Mouse (Mus musculus): ENCODE measurements around the gene Focad.
A peak's percentile ranks its signal among the peaks of the same experiment; 100 is the strongest.
"Not testable (repeated sequence)": the region's sequence is repeated elsewhere in the genome, so short reads cannot be mapped to it uniquely, and the experiment has no call there.

The Focad gene

DNA sequence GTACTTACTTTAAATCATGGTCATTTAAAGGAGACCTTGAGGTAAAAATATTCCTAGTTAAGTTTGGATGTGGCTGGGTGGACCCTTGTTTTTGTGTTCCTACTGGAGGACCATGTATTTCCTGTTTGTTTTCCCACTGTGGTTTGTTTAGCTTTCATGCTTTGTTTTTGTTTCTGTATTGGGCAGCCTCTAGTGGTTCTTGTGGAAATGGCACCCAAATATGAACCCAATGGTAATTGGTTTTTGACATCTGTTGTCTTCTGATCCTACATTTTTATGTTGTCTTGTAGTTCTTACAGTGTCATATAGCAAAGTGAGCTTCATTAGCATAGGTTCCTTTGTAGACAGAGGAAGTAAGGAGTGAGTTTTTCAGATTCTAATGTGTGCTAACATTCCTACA lies 207.9 kb downstream of the Focad start:
- no peak for DNase-seq (ENCODE audit: low read depth, low spot score)

DNA sequence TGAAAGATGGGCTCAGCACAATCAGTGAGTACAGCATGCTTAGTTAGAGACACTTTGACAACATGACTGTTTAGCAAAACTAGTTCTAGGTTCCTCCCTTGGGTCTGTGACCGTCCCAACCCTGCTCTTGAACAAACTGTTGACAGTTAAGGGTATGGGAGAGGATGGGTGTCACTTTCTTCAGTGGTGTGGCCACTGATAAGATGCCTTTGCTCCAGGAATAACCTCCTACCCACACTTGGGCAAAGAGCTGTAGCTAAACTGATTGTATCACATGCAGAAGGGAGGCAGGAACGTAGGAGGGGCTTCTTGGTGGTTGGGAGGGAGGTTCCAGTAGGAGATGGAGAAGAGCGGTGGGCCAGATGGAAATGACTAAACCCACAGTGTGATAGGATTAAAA lies 213.3 kb downstream of the Focad start:
- no peak for DNase-seq (ENCODE audit: low read depth, low spot score)

DNA sequence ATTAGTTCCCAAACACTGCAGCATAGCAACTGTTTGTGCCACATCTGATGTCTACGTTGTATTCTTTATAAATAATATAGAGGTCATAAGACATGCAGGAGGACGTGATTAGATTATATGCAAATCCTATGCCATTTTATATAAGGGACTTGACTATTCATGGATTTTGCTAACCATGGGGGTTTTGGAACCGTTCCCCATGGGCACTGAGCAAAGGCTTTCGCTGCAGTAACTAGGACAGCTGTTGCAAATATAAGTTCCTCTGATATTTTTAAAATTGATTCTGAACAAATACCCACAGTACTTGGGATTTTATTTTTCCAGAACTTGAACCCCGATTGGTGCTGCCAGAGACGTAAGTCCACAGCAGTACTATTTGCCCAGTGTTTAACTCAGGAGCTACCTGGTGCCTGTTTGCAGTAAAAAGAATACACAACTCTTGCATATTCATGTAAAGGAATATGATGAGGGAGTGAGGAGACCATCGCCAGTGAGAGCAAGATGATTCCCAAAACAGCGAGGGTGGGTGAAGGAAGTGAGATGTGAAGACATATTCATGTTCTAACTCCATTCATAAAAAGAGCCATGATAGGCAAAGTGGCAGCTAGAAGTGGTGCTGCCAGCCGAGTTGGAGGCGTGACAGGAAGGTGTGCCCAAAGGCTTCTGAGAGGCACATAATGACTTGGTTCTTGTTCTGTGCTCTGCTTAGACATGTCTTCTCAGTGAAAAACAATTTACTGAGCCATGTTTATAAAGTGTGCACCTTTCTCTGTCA lies 214.1 kb downstream of the Focad start:
- no peak for DNase-seq (ENCODE audit: low read depth, low spot score)

DNA sequence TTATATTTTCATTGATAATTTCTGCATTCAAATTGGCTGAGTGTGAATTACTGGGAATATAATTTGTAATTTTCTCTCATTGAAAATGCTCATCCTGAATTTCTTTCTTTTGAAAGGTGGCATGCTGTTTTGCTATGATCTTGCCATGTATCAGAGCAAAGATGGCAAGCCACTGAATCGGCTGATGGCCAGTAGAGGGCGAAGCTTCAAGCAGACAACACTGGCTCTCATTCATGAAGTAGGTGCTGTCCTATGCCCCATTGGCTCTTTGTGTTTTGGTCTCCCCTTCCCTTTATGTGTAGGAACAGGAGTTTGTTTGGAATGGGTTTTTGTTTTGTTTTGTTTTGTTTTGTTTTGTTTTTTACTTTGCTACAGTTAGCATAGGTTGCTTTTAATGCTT lies 215.2 kb downstream of the Focad start:
- DNase-seq (ENCODE audit: low read depth, low spot score): no peak

DNA sequence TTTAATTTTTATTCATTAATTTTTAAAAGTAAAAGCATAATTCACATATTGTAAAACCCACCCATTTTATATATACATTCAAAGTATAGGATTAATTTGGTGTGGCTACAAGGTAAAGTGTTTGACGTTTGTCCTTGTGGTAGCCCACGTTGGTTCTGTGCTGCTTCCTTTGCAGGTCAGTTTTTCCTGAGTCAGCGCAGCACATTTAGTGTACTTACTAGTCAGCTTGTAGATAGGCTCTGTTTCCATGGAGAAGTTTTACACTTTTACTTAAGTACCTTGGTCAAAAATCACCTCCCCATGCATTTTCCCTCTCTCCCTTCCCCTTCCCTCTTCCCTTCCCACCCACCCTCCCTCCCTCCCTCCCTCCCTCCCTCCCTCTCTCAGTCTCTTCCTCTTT lies 220.5 kb downstream of the Focad start:
- DNase-seq (ENCODE audit: low read depth, low spot score): no peak

DNA sequence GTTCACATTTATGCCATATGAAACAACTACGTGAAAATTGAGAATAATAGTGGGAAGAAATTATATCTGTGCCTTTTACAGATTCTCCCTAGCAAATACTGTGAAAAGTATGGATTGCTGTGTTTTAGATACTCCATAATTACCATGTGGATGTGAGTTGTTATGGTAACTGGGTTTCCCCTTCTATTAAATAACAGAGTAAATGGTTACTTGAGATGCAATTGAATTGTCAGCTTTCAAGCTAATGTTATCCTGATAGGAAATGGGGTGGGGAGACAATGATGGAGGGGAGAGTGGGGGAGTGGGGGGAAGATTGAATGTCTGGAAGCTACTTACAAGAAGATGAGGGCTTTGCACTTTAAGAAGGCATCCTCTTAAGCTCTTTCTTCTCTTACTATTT lies 225.6 kb downstream of the Focad start:
- DNase-seq (ENCODE audit: low read depth, low spot score): no peak

DNA sequence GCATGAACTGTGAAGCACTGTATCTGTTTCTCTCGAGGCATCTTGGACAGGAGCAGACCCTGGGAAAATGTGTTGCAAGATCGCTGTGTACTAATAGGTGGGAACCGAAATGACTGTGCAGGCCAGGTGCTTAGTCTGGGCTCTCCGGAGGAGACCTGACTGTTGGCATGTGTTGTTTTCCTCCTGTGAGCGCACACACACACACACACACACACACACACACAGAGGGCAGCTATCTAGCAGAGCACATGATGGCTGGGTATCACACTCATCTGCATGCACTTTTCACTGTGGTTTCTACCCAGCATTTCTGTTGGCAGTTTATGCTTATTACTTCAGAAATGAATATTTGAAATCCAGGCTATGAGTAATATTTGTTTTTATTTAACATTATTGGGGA lies 231.0 kb downstream of the Focad start:
- DNase-seq (ENCODE audit: low read depth, low spot score): no peak

DNA sequence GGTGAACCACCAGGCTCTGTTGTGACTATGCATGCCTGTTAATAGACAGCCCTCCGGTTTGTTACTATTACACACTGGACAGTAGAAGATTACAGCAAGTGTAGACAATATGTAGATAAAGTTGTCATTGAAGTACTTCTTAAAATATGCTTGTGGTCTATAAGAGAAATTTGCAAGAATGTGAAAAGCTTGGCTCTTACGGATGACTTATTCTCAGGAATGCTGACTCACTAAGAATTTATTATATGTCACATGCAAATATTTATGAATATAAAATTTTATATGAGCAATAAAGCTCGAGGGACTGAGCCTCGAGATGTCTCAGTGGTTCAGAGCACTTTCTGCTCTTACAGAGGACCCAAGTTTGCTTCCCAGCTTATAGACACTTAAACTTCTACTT lies 240.1 kb downstream of the Focad start:
- no peak for DNase-seq (ENCODE audit: low read depth, low spot score)

DNA sequence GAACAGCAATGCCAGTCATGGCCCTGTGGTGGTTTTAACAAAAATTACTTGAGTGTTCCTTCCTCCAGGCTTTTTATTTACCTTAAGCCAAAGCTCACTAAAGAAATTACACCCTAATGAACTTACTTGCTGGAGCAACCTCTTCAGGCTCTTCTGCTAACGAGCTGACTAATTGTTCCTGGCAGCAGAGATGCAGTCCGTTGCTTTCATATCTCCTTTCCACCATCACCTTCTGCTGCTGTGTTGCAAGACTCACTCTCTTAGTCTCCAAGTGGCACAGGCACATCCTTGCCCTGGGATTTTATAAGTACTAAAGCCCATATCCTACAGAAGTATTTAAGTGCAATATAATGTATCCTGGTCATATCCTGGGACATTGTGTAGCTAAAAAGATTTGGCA lies 242.3 kb downstream of the Focad start:
- no peak for DNase-seq (ENCODE audit: low read depth, low spot score)

DNA sequence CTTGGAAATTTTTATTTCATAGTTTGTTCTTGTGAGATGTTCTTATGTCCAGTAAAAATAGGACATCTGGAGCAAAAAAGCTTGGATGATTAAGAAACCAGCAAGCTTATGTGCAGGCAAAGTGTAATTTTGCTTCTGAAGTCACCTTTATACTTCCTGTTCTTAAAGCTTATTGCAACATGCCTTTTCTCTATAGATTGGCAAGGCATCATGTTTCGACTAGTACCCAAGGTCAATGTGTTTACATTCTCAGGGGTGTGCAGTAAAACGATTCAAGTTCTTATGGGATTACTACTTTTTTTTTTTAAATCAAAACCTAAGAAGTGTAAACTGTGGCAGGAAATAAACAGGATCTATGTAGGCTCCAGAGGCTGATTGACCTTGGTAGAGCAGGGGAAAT lies 242.9 kb downstream of the Focad start:
- DNase-seq (ENCODE audit: low read depth, low spot score): no peak

DNA sequence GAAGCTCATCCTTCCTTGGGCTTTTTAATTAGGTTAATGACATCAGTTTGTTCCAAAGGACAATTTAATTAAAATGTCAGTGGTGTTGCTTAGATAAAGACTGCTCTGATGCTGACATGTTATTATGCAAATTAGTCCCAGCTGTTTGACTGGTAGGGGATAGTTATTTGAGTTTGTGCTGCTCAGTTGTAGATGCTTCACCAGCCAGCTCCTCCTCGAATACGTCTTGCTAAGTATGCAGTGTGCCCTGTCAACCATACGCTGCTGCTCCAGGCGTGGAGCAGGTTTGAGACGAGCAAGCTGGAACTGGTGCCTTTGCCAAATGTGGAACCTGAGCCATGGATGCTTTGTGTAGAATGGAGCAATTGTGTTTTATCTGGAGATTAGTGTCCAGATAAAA lies 243.7 kb downstream of the Focad start:
- DNase-seq (ENCODE audit: low read depth, low spot score): no peak

DNA sequence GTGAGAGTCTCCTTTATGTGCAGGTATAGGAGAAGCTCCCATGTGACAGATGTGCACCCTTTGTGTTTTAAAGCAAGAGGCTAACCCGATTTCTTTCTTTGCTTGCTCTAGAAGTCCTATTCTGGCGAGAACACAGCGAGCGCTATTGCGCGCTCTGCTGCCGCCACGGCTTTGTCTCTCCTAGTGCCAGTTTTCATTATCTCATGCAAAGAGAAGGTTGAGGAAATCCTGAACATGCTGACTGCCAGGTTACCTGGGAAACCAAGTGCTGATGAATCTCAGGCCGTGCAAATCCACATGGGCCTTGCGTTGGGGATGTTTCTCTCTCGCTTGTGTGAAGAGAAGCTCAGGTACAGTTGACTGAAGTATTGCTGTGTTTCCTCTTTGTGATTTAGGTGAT lies 250.0 kb downstream of the Focad start:
- peak; percentile 49 for DNase-seq (ENCODE audit: low read depth, low spot score)

DNA sequence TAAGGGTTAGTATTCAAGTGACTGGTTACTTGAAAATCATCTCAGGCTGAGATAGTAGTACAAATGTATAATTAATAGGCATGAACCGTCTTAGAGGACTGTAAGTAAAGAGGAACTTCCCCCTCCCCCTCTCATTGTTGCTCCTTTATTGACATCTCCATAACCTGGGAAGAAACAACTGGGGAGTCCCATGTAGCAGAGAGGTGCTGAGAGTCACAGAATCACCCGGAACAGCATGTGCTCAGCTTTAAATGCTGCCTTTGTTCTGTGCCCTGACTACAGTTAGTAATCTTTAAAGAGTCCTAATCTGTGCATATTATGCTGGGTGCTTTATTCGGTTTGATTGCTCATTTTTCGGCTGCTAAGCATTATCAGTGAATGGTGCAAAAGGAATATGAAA lies 250.6 kb downstream of the Focad start:
- no peak for DNase-seq (ENCODE audit: low read depth, low spot score)

DNA sequence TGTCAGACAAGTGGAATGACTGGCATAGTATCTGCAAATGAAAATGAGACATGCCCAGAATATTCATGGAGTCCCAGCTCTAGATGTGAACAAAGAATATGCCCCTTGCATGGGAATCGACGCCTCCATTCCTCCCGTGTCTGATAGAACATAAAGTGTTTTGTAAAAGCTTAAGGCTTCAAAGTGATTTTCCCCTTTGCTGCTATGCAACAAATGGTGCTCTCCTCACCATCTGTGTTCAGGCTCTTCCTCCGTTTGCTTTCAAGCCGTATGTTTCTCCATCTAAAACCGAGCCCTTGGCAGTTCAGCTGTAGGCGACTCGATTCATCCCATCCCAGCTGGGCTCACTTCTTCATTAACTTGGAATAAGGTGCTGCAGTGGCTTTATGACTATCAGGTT lies 251.5 kb downstream of the Focad start:
- DNase-seq (ENCODE audit: low read depth, low spot score): no peak

DNA sequence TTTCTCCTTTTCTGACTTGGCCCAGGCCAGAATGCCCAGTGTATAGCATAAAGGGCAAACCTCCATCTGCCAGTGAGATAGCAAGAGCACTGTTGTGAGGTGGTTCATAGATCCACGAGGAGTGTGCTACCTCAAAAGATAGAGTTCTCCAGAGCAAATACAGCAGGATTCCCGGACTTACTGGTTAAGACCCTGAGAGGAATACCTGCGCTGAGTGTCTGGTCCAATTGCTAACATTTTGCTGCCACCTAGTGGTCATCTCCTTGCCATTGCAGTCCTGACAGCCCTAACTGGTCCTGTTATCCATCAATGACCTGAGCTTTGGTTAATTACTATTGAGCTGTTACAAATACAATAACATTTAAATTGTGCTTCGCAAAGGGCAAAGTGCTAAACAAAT lies 256.5 kb downstream of the Focad start:
- peak; percentile 70 for DNase-seq (ENCODE audit: low read depth, low spot score)

DNA sequence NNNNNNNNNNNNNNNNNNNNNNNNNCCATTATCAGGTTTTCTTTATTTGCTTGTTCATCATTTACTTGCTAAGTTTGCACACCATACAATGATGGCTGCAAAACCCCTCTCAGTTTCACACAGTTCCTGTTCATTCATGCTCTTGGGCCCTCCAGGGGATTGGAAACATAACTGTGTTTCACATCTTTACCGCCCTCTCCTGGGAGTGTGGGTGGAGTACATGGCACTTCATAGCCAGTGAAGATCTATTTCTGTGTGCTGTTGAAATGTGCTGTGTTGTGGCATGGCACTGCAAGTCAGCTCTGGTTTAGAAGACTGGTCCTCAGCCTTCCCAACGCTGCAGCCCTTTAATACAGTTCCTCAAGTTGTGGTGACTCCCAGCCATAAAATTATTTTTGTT lies 262.2 kb downstream of the Focad start:
- DNase-seq (ENCODE audit: low read depth, low spot score): no peak

DNA sequence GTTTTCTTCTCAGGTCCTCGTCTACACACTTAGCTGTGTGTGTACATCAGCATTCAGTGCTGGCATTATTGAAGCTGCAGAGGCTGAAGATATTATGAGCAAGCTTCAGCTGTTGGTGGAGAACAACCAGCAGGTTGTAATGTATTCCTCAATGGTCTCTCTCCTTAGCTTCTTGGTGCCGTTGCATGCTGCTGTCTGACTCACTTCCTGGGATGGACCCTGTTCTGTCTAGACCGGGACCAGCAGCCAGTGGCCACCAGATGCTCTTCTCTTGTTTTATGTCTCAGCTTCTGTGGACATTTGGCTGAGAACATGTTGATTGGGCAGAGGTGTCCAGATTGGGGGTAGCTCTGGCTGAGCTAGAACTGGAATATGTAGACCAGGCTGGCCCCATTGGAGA lies 263.0 kb downstream of the Focad start:
- no peak for DNase-seq (ENCODE audit: low read depth, low spot score)

DNA sequence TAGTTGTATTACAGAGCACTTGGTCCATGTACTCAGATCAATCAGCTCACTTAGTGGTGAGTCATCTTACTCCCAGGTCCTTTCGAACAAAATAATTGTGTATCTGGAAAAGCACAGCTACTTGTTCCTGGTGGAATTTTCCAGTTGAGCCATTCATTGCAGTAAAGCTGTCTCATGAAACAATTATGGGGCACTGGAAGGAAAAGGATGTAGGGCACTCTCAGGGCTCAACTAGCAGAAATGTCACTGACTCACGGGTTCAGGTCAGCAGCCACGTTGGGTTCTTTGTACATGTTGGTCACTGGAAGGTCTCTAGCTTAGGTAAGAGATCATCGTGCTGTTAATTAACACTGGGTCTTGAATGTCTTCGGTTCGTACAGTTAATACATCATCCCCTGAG lies 275.5 kb downstream of the Focad start:
- DNase-seq (ENCODE audit: low read depth, low spot score): no peak

DNA sequence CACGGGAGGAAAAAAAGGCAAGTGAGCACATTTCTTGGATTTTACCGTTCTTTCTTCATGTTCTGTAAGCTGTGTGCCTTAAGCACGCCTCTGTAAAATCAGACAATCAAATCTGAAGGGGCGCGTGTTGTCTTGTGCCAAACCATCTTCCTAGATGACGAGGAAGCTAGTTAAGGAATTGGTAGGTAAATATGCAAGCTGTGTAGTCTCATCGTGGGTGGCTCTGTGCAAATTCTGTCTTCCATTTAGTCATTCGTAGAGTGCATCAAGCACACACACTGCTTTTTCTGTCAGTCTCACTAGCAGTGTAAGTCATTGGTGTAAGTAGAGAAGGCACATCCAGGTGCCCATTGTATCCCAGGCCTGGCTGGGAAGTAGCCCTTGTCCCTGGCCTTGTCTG lies 276.4 kb downstream of the Focad start:
- DNase-seq (ENCODE audit: low read depth, low spot score): no peak

DNA sequence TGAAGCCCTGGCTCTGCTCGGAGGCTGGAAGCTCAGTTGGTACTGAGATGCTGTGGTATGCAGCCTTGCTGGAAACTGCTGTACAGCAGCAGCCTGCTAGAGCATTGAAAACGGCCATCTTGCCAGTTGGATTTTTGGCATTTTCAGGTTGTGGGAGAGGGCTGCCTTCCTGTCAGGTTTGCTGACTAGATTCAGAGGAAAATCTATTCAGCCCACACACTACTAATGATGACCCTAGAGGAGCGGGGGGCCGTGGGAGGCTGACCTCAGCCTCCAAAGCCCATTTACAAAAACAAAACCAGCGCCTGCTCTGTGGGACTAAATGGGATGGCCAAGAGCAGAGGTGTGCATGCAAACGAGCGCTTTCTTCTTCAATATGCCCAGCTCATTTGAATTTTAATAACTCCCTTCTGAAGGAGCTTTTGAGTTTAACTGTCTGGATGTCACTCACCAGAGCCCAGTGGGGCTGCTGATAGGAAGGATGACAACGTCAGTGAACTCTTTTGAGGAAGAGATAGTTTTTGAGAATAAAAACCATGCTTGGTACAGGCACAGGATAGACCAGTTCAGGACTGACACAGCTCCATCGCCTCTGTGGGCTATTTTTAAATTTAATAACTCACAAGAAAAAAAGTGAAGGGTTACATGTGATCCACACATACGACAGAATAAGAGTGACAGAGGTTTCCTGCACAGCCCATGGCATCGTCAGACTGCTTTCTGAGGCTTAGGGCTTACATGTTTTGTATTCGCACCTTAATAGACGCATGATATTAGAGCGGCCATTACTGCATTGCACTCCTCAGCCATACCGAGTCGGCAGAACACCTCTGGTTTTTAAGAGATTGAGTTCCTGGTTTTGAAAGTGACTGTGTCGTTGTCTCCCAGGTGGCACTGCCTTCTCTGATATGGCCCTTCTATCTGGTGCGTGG lies 278.1 kb downstream of the Focad start:
- no peak for DNase-seq (ENCODE audit: low read depth, low spot score)

DNA sequence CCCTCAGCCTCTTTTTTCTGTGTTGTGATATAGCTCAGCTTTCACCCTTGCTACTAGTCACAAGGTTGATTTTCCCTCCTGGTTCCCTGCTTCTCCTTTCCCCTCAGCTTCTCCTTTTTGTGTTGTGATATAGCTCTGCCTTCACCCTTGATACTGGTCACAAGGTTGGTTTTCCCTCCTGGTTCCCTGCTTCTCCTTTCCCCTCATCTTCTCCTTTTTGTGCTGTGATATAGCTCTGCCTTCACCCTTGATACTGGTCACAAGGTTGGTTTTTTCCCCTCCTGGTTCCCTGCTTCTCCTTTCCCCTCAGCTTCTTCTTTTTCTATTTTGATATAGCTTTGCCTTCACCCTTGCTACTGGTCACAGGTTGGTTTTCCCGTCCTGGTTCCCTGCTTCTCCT lies 295.6 kb downstream of the Focad start:
- no peak for DNase-seq (ENCODE audit: low read depth, low spot score)

DNA sequence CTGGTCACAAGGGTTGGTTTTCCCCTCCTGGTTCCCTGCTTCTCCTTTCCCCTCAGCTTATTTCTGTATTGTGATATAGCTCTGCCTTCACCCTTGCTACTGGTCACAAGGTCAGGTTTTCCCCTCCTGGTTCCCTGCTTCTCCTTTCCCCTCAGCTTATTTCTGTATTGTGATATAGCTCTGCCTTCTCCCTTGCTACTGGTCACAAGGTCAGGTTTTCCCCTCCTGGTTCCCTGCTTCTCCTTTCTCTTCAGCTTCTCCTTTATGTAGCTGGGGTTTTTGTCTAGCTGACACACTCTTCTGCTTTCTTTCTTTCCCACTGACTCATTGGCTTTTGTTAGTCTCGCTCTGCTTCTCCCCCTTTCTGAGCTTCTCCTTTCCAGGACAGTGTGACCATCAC lies 296.2 kb downstream of the Focad start:
- DNase-seq (ENCODE audit: low read depth, low spot score): not testable (repeated sequence)

DNA sequence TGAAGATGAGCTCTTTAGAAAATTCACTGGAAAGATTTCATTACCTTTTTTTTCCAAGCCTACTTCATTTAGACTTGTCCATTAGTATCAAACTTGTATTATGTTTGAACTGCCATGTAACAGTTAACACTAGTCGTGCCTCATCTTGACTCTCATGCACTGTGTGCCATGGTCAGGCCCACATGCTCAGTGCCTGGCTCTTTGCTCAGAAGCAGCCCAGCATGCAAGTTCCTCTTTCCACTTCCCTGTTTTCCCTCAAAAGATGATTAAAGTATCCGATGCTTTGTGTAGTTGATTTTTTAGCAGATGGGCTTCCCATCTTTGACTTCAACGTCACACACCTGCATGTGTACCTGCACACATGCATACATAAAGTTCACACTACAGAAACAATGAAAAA lies 301.3 kb downstream of the Focad start:
- no peak for DNase-seq (ENCODE audit: low read depth, low spot score)
